Mouse (Mus musculus) MEL (cell line): ENCODE data around the gene Mypop. TPM values are rescaled to one million over a fixed set of nuclear protein-coding genes. Genes with fewer than 3 reads are reported as not detected.

Experiments
- DNase-seq: peaks from one replicate; pipeline ENCODE4 v3.0.0; 2011; ENCODE audit warnings: low read depth, low spot score
- H3K27ac ChIP-seq: 2 replicates; pipeline ENCODE4 v1.5.1; 2012; ENCODE audit warnings: low read depth, mild to moderate bottlenecking, control low read depth, low read length, moderate library complexity; ENCODE audit not compliant: control insufficient read depth
- H3K27me3 ChIP-seq, 2 experiments: fragments of 150-350 bp in 1 of 2; sonication (generic) in 1 of 2; 2 replicates each; pipeline ENCODE4 v1.6.1; 2012; ENCODE audit warnings: low read length in 2 of 2, mild to moderate bottlenecking in 2 of 2, improper control_type of control experiment in 1 of 2, moderate library complexity in 1 of 2; ENCODE audit not compliant: insufficient read depth in 2 of 2, control insufficient read depth in 1 of 2
- H3K36me3 ChIP-seq, 2 experiments: 2 replicates each; pipeline ENCODE4 v1.6.1; 2012 to 2014; ENCODE audit warnings: low read length in 2 of 2, improper control_type of control experiment in 1 of 2, inconsistent platforms in 1 of 2, mild to moderate bottlenecking in 1 of 2; ENCODE audit not compliant: insufficient read depth in 2 of 2, control insufficient read depth in 1 of 2
- H3K4me1 ChIP-seq, 2 experiments: fragments of 150-350 bp in 1 of 2; sonication (generic) in 1 of 2; 2 replicates each; pipeline ENCODE4 v1.6.1; 2012; ENCODE audit warnings: low read length in 2 of 2, improper control_type of control experiment in 1 of 2, mild to moderate bottlenecking in 1 of 2; ENCODE audit not compliant: insufficient read depth in 2 of 2, control insufficient read depth in 1 of 2
- H3K4me3 ChIP-seq, 2 experiments: fragments of 150-350 bp in 1 of 2; sonication (generic) in 1 of 2; 2 replicates each; pipeline ENCODE4 v1.5.1; 2012; ENCODE audit warnings: low read depth in 2 of 2, low read length in 2 of 2, mild to moderate bottlenecking in 2 of 2, moderate library complexity in 2 of 2, control low read depth in 1 of 2, improper control_type of control experiment in 1 of 2; ENCODE audit not compliant: control insufficient read depth in 1 of 2, insufficient read depth in 1 of 2
- H3K79me2 ChIP-seq: 2 replicates; pipeline ENCODE4 v1.6.1; 2012; ENCODE audit warnings: mild to moderate bottlenecking, low read length, moderate library complexity; ENCODE audit not compliant: control insufficient read depth, poor library complexity, insufficient read depth
- H3K9ac ChIP-seq: 2 replicates; pipeline ENCODE4 v1.6.1; 2012; ENCODE audit warnings: low read depth, mild to moderate bottlenecking, control low read depth, low read length, moderate library complexity; ENCODE audit not compliant: control insufficient read depth, poor library complexity, severe bottlenecking
- H3K9me3 ChIP-seq: fragments of 150-350 bp; sonication (generic); replicated peaks from 2 replicates; pipeline ENCODE4 v1.6.1; 2012; ENCODE audit warnings: mild to moderate bottlenecking, low read length, improper control_type of control experiment, moderate library complexity; ENCODE audit not compliant: insufficient read depth
- BHLHE40 ChIP-seq: IDR thresholded peaks from 2 replicates; pipeline ENCODE4 v1.6.1; 2012; ENCODE audit warnings: low read depth, mild to moderate bottlenecking, inconsistent platforms, low read length, improper control_type of control experiment, borderline replicate concordance
- CHD2 ChIP-seq: IDR thresholded peaks from 2 replicates; pipeline ENCODE4 v1.6.1; 2011; ENCODE audit warnings: low read length, improper control_type of control experiment
- CTCF ChIP-seq, 3 experiments: IDR thresholded peaks in 2 of 3; conservative IDR thresholded peaks in 1 of 3; 2 replicates each; pipeline ENCODE4 v1.5.1; 2011 to 2012; ENCODE audit warnings: low read length in 3 of 3, low read depth in 2 of 3, mild to moderate bottlenecking in 2 of 3, improper control_type of control experiment in 1 of 3, inconsistent platforms in 1 of 3, mixed read lengths in 1 of 3, moderate library complexity in 1 of 3; ENCODE audit not compliant: control insufficient read depth in 1 of 3, insufficient read depth in 1 of 3, poor library complexity in 1 of 3, severe bottlenecking in 1 of 3
- E2F4 ChIP-seq: IDR thresholded peaks from 2 replicates; pipeline ENCODE4 v1.6.1; 2011; ENCODE audit warnings: low read depth, low read length, improper control_type of control experiment, borderline replicate concordance
- EP300 ChIP-seq, 2 experiments: IDR thresholded peaks; 2 replicates each; pipeline ENCODE4 v1.6.1; 2011; ENCODE audit warnings: improper control_type of control experiment in 2 of 2, low read length in 2 of 2, low read depth in 1 of 2, mild to moderate bottlenecking in 1 of 2
- GABPA ChIP-seq: IDR thresholded peaks from 2 replicates; pipeline ENCODE4 v1.6.1; 2012; ENCODE audit warnings: low read depth, mild to moderate bottlenecking, inconsistent platforms, low read length, improper control_type of control experiment, moderate library complexity
- GATA1 ChIP-seq: IDR thresholded peaks from 2 replicates; pipeline ENCODE4 v1.6.1; 2011; ENCODE audit warnings: low read depth, low read length, improper control_type of control experiment
- HCFC1 ChIP-seq: IDR thresholded peaks from 2 replicates; pipeline ENCODE4 v1.6.1; 2012; ENCODE audit warnings: low read depth, mild to moderate bottlenecking, inconsistent platforms, low read length, improper control_type of control experiment, moderate library complexity
- JUND ChIP-seq: IDR thresholded peaks from 2 replicates; pipeline ENCODE4 v1.6.1; 2011; ENCODE audit warnings: low read depth, mild to moderate bottlenecking, improper control_type of control experiment, low read length
- KAT2A ChIP-seq: conservative IDR thresholded peaks from 2 replicates; pipeline ENCODE4 v1.6.1; 2012; ENCODE audit warnings: low read depth, low read length, improper control_type of control experiment, inconsistent platforms
- MAFK ChIP-seq: IDR thresholded peaks from 2 replicates; pipeline ENCODE4 v1.6.1; 2011; ENCODE audit warnings: low read depth, mild to moderate bottlenecking, low read length, improper control_type of control experiment, borderline replicate concordance
- MAX ChIP-seq: IDR thresholded peaks from 2 replicates; pipeline ENCODE4 v1.6.1; 2011; ENCODE audit warnings: low read length, improper control_type of control experiment
- MAZ ChIP-seq: IDR thresholded peaks from 2 replicates; pipeline ENCODE4 v1.6.1; 2012; ENCODE audit warnings: low read depth, mild to moderate bottlenecking, inconsistent platforms, low read length, improper control_type of control experiment
- MEF2A ChIP-seq: IDR thresholded peaks from 2 replicates; pipeline ENCODE4 v1.6.1; 2014; ENCODE audit warnings: low read depth, mild to moderate bottlenecking, inconsistent platforms, low read length, improper control_type of control experiment; ENCODE audit not compliant: poor library complexity, insufficient replicate concordance, severe bottlenecking; ENCODE audit errors: extremely low read depth
- MXI1 ChIP-seq: IDR thresholded peaks from 2 replicates; pipeline ENCODE4 v1.6.1; 2011; ENCODE audit warnings: mild to moderate bottlenecking, low read depth, low read length, improper control_type of control experiment
- MYB ChIP-seq: IDR thresholded peaks from 2 replicates; pipeline ENCODE4 v1.6.1; 2011; ENCODE audit warnings: mild to moderate bottlenecking, low read depth, low read length, improper control_type of control experiment
- NELFE ChIP-seq: IDR thresholded peaks from 2 replicates; pipeline ENCODE4 v1.6.1; 2011; ENCODE audit warnings: low read depth, low read length, improper control_type of control experiment
- POLR2A ChIP-seq, 2 experiments: IDR thresholded peaks; 2 replicates each; pipeline ENCODE4 v1.6.1; 2011 to 2012; ENCODE audit warnings: low read length in 2 of 2, mild to moderate bottlenecking in 2 of 2, control low read depth in 1 of 2, improper control_type of control experiment in 1 of 2, low read depth in 1 of 2, moderate library complexity in 1 of 2; ENCODE audit not compliant: control insufficient read depth in 1 of 2, insufficient read depth in 1 of 2, poor library complexity in 1 of 2
- POLR2AphosphoS2 ChIP-seq: IDR thresholded peaks from 2 replicates; pipeline ENCODE4 v1.6.1; 2011; ENCODE audit warnings: low read length, improper control_type of control experiment
- RAD21 ChIP-seq: IDR thresholded peaks from 2 replicates; pipeline ENCODE4 v1.6.1; 2011; ENCODE audit warnings: mild to moderate bottlenecking, low read depth, low read length, improper control_type of control experiment
- SIN3A ChIP-seq: IDR thresholded peaks from 2 replicates; pipeline ENCODE4 v1.6.1; 2012; ENCODE audit warnings: low read length, improper control_type of control experiment, inconsistent platforms
- TAL1 ChIP-seq: IDR thresholded peaks from 2 replicates; pipeline ENCODE4 v1.6.1; 2012; ENCODE audit warnings: mild to moderate bottlenecking, inconsistent platforms, low read length, moderate library complexity, mixed read lengths
- TCF12 ChIP-seq: IDR thresholded peaks from 2 replicates; pipeline ENCODE4 v1.6.1; 2014; ENCODE audit warnings: low read depth, mild to moderate bottlenecking, inconsistent platforms, low read length, improper control_type of control experiment, moderate library complexity
- UBTF ChIP-seq: IDR thresholded peaks from 2 replicates; pipeline ENCODE4 v1.6.1; 2012; ENCODE audit warnings: low read depth, mild to moderate bottlenecking, inconsistent platforms, low read length, improper control_type of control experiment, moderate library complexity, borderline replicate concordance; ENCODE audit not compliant: insufficient read depth
- USF1 ChIP-seq: IDR thresholded peaks from 2 replicates; pipeline ENCODE4 v1.6.1; 2014; ENCODE audit warnings: low read depth, mild to moderate bottlenecking, inconsistent platforms, low read length, improper control_type of control experiment, moderate library complexity
- ZKSCAN1 ChIP-seq: IDR thresholded peaks from 2 replicates; pipeline ENCODE4 v1.6.1; 2012; ENCODE audit warnings: low read depth, mild to moderate bottlenecking, inconsistent platforms, low read length, improper control_type of control experiment, moderate library complexity
- ZMIZ1 ChIP-seq: IDR thresholded peaks from 2 replicates; pipeline ENCODE4 v1.6.1; 2012; ENCODE audit warnings: low read depth, mild to moderate bottlenecking, inconsistent platforms, low read length, improper control_type of control experiment, moderate library complexity
- polyA plus RNA-seq, 2 experiments: library from polyadenylated mRNA; stranded (reverse) in 1 of 2; unstranded in 1 of 2; fragments of >175 nt in 1 of 2; fragments of >200 nt in 1 of 2; gene quantifications; 2 replicates each; pipeline versions ENCODE4 v1.2.1 to v1.2.4; 2012; ENCODE audit warnings: low replicate concordance in 2 of 2, low read depth in 1 of 2; ENCODE audit not compliant: insufficient read length in 2 of 2, insufficient read depth in 1 of 2, missing spikeins in 1 of 2
- total RNA-seq: library from RNA; depleted of rRNA; stranded (reverse); fragments of 300-350 nt; gene quantifications from 2 replicates; pipeline ENCODE4 v1.2.3, GENCODE M21; 2012

Gene Mypop
- total and polyA plus RNA-seq, 3 experiments = 1.2 to 6.5 TPM; not detected in 1

GRCm38 (mm10) chr7:19024096-19024506 lies 33.1 kb downstream of the Mypop start, which contains the start of gene Sympk (continued):
- TF ChIP-seq UBTF = no peak
- no peak for TF ChIP-seq MAX
- TF ChIP-seq POLR2A (IDR thresholded peaks at IDR 0.05; ENCODE audit: control insufficient read depth in 1 of 2, insufficient read depth in 1 of 2, low read depth in 1 of 2, low read length in 2 of 2, poor library complexity in 1 of 2) = peak; percentile 24 to 63; a peak in 1 of 4 replicates
- TF ChIP-seq ZMIZ1 = peak; percentile 60; the same call in 1 of the 2 replicates
- peak; percentile 34; the same call in 1 of the 2 replicates for TF ChIP-seq GABPA
- TF ChIP-seq, all 39 proteins: peak for 14

- Histone ChIP-seq H3K9me3 (no peaks in the 10 kb centered on the region), H3K27ac (0 out of 2 replicates have a peak overlapping the region, but pooled peaks have one; percentile 27)
- DNase-seq = peak; percentile 58
- TF ChIP-seq MAX (no peak), GATA1 (no peak), MAFK (no peak), ZKSCAN1 (no peak), CTCF (IDR thresholded peaks at IDR 0.05 in 2 of 3, conservative IDR thresholded peaks at IDR 0.05 in 1 of 3; ENCODE audit: control insufficient read depth in 1 of 3, insufficient read depth in 1 of 3, low read depth in 2 of 3, low read length in 3 of 3, poor library complexity in 1 of 3, severe bottlenecking in 1 of 3) (no peak), CHD2 (no peak), E2F4 (no peak), MYB (no peak), KAT2A (no peak), SIN3A (peak; percentile 58), ZMIZ1 (no peak), MAZ (no peak), BHLHE40 (peak; percentile 16; the same call in 1 of the 2 replicates), POLR2AphosphoS2 (no peak), GABPA (no peak), MEF2A (no peak), RAD21 (no peak), POLR2A (IDR thresholded peaks at IDR 0.05; ENCODE audit: control insufficient read depth in 1 of 2, insufficient read depth in 1 of 2, low read depth in 1 of 2, low read length in 2 of 2, poor library complexity in 1 of 2) (no peak), TAL1 (no peak), NELFE (no peak), TCF12 (no peak), USF1 (peak; percentile 44; the same call in 1 of the 2 replicates), EP300 (IDR thresholded peaks at IDR 0.05; ENCODE audit: low read depth in 1 of 2, low read length in 2 of 2) (no peak), JUND (no peak), MXI1 (no peak; the same call in 1 of the 2 replicates), HCFC1 (peak; percentile 44; the same call in 1 of the 2 replicates)
- TF ChIP-seq, all 39 proteins: peak for 4
- peaks cover 2 to 22% of the 10 kb centered on the region in 2 experiments; a peak in 2 of 4 replicates for H3K36me3 ChIP-seq
- H3K4me1 ChIP-seq = peaks cover 9 to 19% of the 10 kb centered on the region in 2 experiments
- peaks cover 0 to 5% of the 10 kb centered on the region in 2 experiments; a peak in 2 of 4 replicates for H3K27me3 ChIP-seq
- H3K4me3 ChIP-seq = peak overlapping the region; percentile 81 to 93
- H3K9ac ChIP-seq = peak overlapping the region; percentile 96
- peaks cover 22% of the 10 kb centered on the region for H3K79me2 ChIP-seq
These were observed 33.7 kb downstream of the Mypop start for GRCm38 (mm10) chr7:19024581-19025255.
